Mouse (Mus musculus) liver, adult 2 months (tissue): ENCODE results near the gene Siah1b. TPM values are rescaled to one million over a fixed set of nuclear protein-coding genes. Genes with fewer than 3 reads are reported as not detected.
A peak's percentile ranks its signal among the peaks of the same experiment; 100 is the strongest.

Source experiments
- DNase-seq: peaks from one replicate; pipeline ENCODE4 v3.0.0-alpha.2; 2011; ENCODE audit warnings: low read depth, low spot score; ENCODE audit errors: extremely low read depth
- H3K27ac ChIP-seq: fragments of 200-500 bp; replicated peaks from 2 replicates; pipeline ENCODE4 v1.5.1; 2012; ENCODE audit warnings: low read depth, mild to moderate bottlenecking, control low read depth, inconsistent platforms, low read length; ENCODE audit not compliant: insufficient read depth
- H3K27me3 ChIP-seq: fragments of 200-500 bp; 2 replicates; pipeline ENCODE4 v1.6.1; 2012; ENCODE audit warnings: mild to moderate bottlenecking, moderate library complexity, low read length, inconsistent platforms; ENCODE audit not compliant: control insufficient read depth, insufficient read depth
- H3K36me3 ChIP-seq: fragments of 200-500 bp; 2 replicates; pipeline ENCODE4 v1.6.1; 2012; ENCODE audit warnings: low read length, inconsistent platforms; ENCODE audit not compliant: control insufficient read depth, insufficient read depth
- H3K4me1 ChIP-seq: fragments of 200-500 bp; 2 replicates; pipeline ENCODE4 v1.6.1; 2011; ENCODE audit warnings: low read length; ENCODE audit not compliant: control insufficient read depth, insufficient read depth
- H3K4me3 ChIP-seq: fragments of 200-500 bp; 2 replicates; pipeline ENCODE4 v1.5.1; 2011; ENCODE audit warnings: low read depth, mild to moderate bottlenecking, control low read depth, low read length, moderate library complexity; ENCODE audit not compliant: insufficient read depth
- H3K79me2 ChIP-seq: fragments of 200-500 bp; 2 replicates; pipeline ENCODE4 v1.6.1; 2012; ENCODE audit warnings: inconsistent platforms, mild to moderate bottlenecking, low read length, moderate library complexity; ENCODE audit not compliant: control insufficient read depth, insufficient read depth
- H3K9ac ChIP-seq: fragments of 200-500 bp; 2 replicates; pipeline ENCODE4 v1.6.1; 2012; ENCODE audit warnings: low read depth, mild to moderate bottlenecking, control low read depth, inconsistent platforms, low read length
- CTCF ChIP-seq: fragments of 200-500 bp; IDR thresholded peaks from 2 replicates; pipeline ENCODE4 v1.5.1; 2011; ENCODE audit warnings: low read depth, low read length, control low read depth
- POLR2A ChIP-seq: fragments of 200-500 bp; IDR thresholded peaks from 2 replicates; pipeline ENCODE4 v1.6.1; 2011; ENCODE audit warnings: low read length, control low read depth; ENCODE audit not compliant: insufficient read depth; ENCODE audit errors: extremely low read depth
- WGBS: fragments of 180-500 bp; shearing (Covaris S2); methylation state at CpG from one replicate; pipeline ENCODE4 v1.1.7; 2018; 5-methylcytosine and 5-hydroxymethylcytosine counted together
- polyA plus RNA-seq: library from polyadenylated mRNA; depleted of rRNA; stranded (reverse); fragments of >200 nt; gene quantifications from 2 replicates; pipeline ENCODE4 v1.2.3, GENCODE M21; 2012; rRNA removed
- total RNA-seq: library from RNA; depleted of rRNA; stranded (reverse); fragments of >200 nt; gene quantifications from 2 replicates; pipeline ENCODE4 v1.2.3, GENCODE M21; 2014; rRNA removed

The Siah1b gene
- total RNA-seq (0.83 and 1.3 TPM in 2 replicates), polyA plus RNA-seq (2.0 and 2.2 TPM in 2 replicates)

DNA sequence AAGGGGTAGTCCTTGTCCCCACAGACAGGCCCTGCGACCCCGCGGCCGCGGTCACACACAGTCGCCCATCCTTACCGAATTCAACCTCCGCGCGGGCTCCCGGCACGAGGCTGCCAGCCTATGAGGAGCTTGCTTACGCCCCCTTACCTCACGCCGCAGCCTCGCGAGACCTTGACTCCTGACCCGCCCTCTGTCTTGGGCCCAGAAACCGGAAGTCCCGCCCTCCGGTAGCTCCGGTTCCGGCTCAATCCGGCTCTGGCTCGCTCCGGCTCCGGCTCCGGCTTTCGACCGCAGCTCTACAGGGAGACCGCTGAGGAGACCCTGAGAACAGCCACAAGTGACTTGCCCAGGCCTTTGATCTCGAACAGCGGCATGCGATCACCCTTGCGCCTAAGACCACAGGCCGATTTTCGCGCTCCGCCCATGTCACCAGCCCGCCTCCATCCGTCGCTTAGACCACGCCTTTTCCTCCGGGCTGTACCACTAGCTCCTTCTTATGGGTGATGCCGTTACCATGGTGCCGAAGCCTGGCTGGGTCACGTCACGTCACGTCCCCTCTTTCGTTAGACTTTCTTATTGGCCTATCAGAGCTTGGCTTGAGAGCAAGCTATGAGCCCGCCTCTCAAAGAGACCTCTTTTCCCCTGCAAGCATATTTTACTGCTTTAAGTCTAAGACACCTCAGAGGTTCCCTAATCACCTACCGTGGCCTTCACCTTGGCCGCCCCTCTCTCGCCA is at the start of gene Siah1b:
TSS of gene Siah1b (minus strand) at position 454 of the 736 bp plus-strand sequence.
- Histone ChIP-seq H3K4me1 (no peaks in the 10 kb centered on the region; the same call in 1 of the 2 replicates), H3K9ac (peak within 1 kb of the TSS; percentile 89), H3K27me3 (no peaks in the 10 kb centered on the region), H3K79me2 (no peaks in the 10 kb centered on the region; the same call in 1 of the 2 replicates), H3K36me3 (no peaks in the 10 kb centered on the region; the same call in 1 of the 2 replicates), H3K4me3 (peak within 1 kb of the TSS; percentile 92), H3K27ac (peak within 1 kb of the TSS; percentile 98)
- no peak for TF ChIP-seq POLR2A
- TF ChIP-seq CTCF = no peak
- peak; percentile 91 for DNase-seq
- under 1% methylated on average over 50 of the region's 54 CpGs for WGBS

DNA sequence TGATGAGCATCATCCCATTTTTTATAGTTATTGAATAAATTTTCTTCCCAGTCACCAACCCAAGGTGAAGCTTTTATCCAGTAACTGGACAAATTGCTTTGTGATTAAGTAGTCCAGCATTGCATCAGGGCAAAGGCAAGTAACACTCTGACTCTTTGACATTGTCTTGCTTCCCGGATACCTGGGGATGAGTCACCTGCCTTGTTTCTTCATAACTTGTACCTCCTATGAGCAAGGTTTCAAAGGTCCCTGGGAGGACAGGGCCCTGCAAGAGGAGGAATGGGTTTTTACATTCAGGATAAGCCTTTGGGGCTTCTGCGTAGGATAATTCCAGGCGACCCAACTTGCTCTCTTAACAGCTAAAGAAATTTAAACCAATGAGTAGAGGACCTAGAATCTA is 47.6 kb upstream of the Siah1b start:
- TF ChIP-seq CTCF (no peak), POLR2A (no peak)
- H3K79me2 ChIP-seq = no peaks in the 10 kb centered on the region
- 93% methylated on average over 3 of the region's 3 CpGs for WGBS
- no peak overlapping the region for H3K4me3 ChIP-seq
- DNase-seq = no peak
- no peak overlapping the region for H3K27ac ChIP-seq
- H3K36me3 ChIP-seq = no peaks in the 10 kb centered on the region
- no peak overlapping the region for H3K9ac ChIP-seq
- H3K4me1 ChIP-seq = no peaks in the 10 kb centered on the region
- no peaks in the 10 kb centered on the region for H3K27me3 ChIP-seq

- H3K27me3 ChIP-seq = no peaks in the 10 kb centered on the region
- no peaks in the 10 kb centered on the region for H3K36me3 ChIP-seq
- no peaks in the 10 kb centered on the region for H3K79me2 ChIP-seq
- H3K27ac ChIP-seq = no peak overlapping the region
- no peak for TF ChIP-seq POLR2A
- H3K4me1 ChIP-seq = no peaks in the 10 kb centered on the region
- no peak overlapping the region for H3K9ac ChIP-seq
- WGBS = 79% methylated on average over 6 of the region's 6 CpGs
- no peak for DNase-seq
- no peak overlapping the region for H3K4me3 ChIP-seq
These were observed 37.5 kb upstream of the Siah1b start for GRCm38 (mm10) chrX:164113744-164114143.

DNA sequence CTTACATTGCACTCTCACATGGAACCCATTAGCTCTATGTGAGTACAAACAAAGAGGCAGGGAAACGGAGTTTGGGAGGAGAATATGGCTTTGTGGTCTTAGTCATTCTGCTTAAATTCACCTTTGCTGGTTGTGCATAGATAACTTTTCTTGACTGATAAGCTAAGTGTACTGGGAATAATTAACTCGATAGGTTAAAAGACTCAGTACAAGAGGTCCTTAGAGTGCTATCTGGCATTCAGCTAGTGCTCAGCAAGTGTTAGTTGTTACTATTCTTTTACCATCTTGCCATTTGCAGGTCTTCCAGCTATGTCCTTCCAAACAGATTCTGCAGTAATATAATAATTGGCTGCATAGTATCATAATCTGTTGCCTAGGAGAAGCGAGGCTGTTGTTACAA is 34.9 kb upstream of the Siah1b start:
- no peaks in the 10 kb centered on the region for H3K4me1 ChIP-seq
- H3K36me3 ChIP-seq = no peaks in the 10 kb centered on the region
- TF ChIP-seq CTCF = no peak
- no peak for TF ChIP-seq POLR2A
- H3K4me3 ChIP-seq = no peak overlapping the region
- no peaks in the 10 kb centered on the region for H3K79me2 ChIP-seq
- no peak for DNase-seq
- H3K27ac ChIP-seq = no peak overlapping the region
- H3K9ac ChIP-seq = no peak overlapping the region
- no peaks in the 10 kb centered on the region for H3K27me3 ChIP-seq
- 75% methylated on average over 3 of the region's 3 CpGs for WGBS

- Histone ChIP-seq H3K4me1 (no peaks in the 10 kb centered on the region), H3K4me3 (no peak overlapping the region), H3K79me2 (no peaks in the 10 kb centered on the region), H3K36me3 (no peaks in the 10 kb centered on the region), H3K27ac (no peak overlapping the region), H3K27me3 (no peaks in the 10 kb centered on the region), H3K9ac (no peak overlapping the region)
- TF ChIP-seq CTCF = no peak
- TF ChIP-seq POLR2A = no peak
- 57% methylated on average over 6 of the region's 6 CpGs for WGBS
- no peak for DNase-seq
These were observed 26.4 kb upstream of the Siah1b start for GRCm38 (mm10) chrX:164102656-164103055.

DNA sequence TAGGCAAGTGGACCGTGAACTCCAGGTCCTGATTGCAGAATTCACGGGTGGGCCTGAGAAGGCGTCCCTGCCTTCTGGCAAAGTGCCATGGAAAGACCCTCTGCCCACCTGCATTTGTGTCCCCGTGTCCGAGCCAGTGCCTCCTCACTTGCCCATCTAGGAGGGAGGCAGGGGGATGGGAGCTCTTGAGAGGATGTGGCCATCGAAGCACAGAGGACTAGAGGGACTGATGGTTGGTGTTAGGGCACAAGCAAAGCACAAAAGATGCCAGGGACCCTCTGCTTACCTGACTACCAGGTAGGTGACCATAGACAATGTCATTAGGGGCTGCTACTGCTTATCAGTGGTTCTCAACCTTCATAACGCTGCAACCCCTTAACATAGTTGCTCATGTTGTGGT is 25.9 kb upstream of the Siah1b start:
- no peak overlapping the region for H3K27ac ChIP-seq
- WGBS = 90% methylated on average over 7 of the region's 7 CpGs
- H3K79me2 ChIP-seq = no peaks in the 10 kb centered on the region
- no peak overlapping the region for H3K9ac ChIP-seq
- TF ChIP-seq CTCF = no peak
- TF ChIP-seq POLR2A = no peak
- H3K4me1 ChIP-seq = no peaks in the 10 kb centered on the region
- no peak overlapping the region for H3K4me3 ChIP-seq
- DNase-seq = no peak
- H3K36me3 ChIP-seq = no peaks in the 10 kb centered on the region
- no peaks in the 10 kb centered on the region for H3K27me3 ChIP-seq
